Mouse (Mus musculus) small intestine, adult 2 months (tissue): ENCODE measurements around the gene Tmem131.

ENCODE experiments used
- CTCF ChIP-seq: fragments of 200-500 bp; IDR thresholded peaks from 2 replicates; pipeline ENCODE4 v1.5.1; 2012; ENCODE audit warnings: low read depth, mild to moderate bottlenecking, control low read depth, inconsistent platforms, low read length, moderate library complexity, mixed read lengths; ENCODE audit not compliant: insufficient replicate concordance, insufficient read length; ENCODE audit errors: extremely low read depth
- POLR2A ChIP-seq: fragments of 200-500 bp; IDR thresholded peaks from 2 replicates; pipeline ENCODE4 v1.6.1; 2012; ENCODE audit warnings: low read depth, mild to moderate bottlenecking, control low read depth, inconsistent platforms, low read length, moderate library complexity

- TF ChIP-seq CTCF (no peak), POLR2A (no peak)
Measured at GRCm38 (mm10) chr1:36870518-36870917, 72.9 kb downstream of the Tmem131 start.
